Mouse (Mus musculus): ENCODE results near the gene Inka2. TPM values are rescaled to one million over a fixed set of nuclear protein-coding genes. Genes with fewer than 3 reads are reported as not detected.

Inka2 gene
- polyA plus RNA-seq, 1 experiment from 2014 or later = 0.13 TPM

DNA sequence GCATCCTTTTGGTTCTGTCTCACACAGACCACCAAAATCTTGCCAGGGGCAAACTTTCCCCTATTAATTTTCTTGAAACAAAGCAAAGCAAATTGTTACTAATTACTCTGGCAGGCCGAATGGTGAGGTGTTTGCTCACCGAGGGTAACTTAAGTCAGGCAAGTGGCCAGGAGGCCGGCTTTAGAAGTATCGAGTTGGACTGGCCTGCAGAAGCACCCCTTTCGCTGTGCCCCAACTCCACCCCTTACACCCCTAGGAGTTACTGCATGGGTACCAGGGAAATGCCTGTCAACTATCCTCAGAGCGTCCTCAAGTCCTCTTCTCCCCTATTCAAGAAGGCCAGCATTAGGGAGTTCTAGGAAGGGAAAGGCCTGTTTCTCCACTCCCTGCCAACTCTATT, 828 bp upstream of the Inka2 start:
- 64% methylated on average over 6 of the region's 6 CpGs for WGBS (ENCODE audit: insufficient replicate concordance)
- Histone ChIP-seq H3K9ac (replicated peaks) (no peak overlapping the region), H3K36me3 (replicated peaks; ENCODE audit: insufficient read depth, low read length) (no peaks in the 10 kb centered on the region), H3K4me2 (ENCODE audit: low read depth, low read length) (peak overlapping the region; percentile 95; the same call in 1 of the 2 replicates), H3K4me1 (ENCODE audit: insufficient read depth) (peaks cover 38% of the 10 kb centered on the region), H3K4me3 (ENCODE audit: low read depth, low read length) (no peak overlapping the region), H3K9me3 (ENCODE audit: low read length) (no peaks in the 10 kb centered on the region), H3K27ac (ENCODE audit: low read depth) (no peak overlapping the region), H3K27me3 (ENCODE audit: insufficient read depth, low read length) (peaks cover 31% of the 10 kb centered on the region)
- ATAC-seq (no peak), DNase-seq (peak; percentile 11)
- TF ChIP-seq EP300 (IDR thresholded peaks at IDR 0.05; ENCODE audit: low read depth) (no peak), CTCF (IDR thresholded peaks at IDR 0.05; ENCODE audit: low read depth) (no peak)

DNA sequence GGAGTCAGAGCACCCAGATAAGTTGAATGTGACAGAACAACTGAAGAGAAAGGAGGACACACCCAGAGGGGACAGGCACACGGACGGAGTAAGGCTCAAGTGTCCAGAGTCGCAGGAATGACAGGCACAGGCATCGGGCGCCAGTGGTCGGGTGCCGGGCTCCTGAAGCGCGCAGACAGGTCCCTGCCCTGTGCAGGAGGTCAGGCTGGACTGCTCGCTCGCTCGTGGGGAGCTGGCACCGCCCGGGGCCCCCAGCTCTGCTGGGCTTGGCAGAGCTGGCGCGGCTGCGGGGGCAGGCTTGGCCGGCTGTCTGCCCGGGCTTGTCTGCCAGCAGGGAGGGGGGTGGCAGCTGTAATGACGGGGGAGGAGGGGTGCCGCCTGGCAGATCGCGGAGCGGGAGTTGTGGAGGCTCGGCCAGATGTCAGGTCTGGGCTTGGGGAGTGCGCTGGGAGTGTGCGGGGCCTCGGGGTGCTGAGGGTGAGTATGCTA, 706 bp downstream of the Inka2 start:
- under 1% methylated on average over 28 of the region's 28 CpGs for WGBS (ENCODE audit: insufficient replicate concordance)
- TF ChIP-seq EP300 (IDR thresholded peaks at IDR 0.05; ENCODE audit: low read depth) (no peak), CTCF (IDR thresholded peaks at IDR 0.05; ENCODE audit: low read depth) (no peak)
- peak overlapping the region; percentile 61 for H3K9ac ChIP-seq (replicated peaks)
- peak overlapping the region; percentile 62 for H3K4me3 ChIP-seq (ENCODE audit: low read depth, low read length)
- H3K9me3 ChIP-seq (ENCODE audit: low read length) = no peaks in the 10 kb centered on the region
- peak overlapping the region; percentile 95 for H3K4me2 ChIP-seq (ENCODE audit: low read depth, low read length)
- peaks cover 34% of the 10 kb centered on the region for H3K4me1 ChIP-seq (ENCODE audit: insufficient read depth)
- H3K36me3 ChIP-seq (replicated peaks; ENCODE audit: insufficient read depth, low read length) = no peaks in the 10 kb centered on the region
- DNase-seq = peak; percentile 42
- no peak overlapping the region for H3K27ac ChIP-seq (ENCODE audit: low read depth)
- peaks cover 31% of the 10 kb centered on the region for H3K27me3 ChIP-seq (ENCODE audit: insufficient read depth, low read length)
- ATAC-seq = peak; percentile 43

DNA sequence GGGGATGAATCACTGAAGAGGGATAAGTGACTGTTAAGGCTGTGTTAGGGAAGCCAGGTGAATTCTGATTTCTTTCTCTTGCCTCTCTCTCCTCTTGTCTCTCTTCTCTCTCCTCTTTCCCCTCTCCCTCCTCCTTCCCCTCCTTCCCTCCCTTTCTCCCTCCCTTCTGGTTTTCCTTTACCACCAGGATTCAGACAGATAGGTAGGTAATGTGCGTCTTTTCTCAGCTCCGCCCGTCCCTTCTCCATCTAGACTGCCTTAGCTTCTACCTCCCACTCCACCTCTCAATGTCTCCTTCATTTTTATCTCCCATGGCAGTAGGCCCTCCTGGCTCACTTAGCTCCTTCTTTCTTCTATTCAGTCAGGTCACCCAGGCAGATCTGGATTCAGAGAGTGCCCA, 1.2 kb downstream of the Inka2 start:
- WGBS (ENCODE audit: insufficient replicate concordance) = 42% methylated on average over 3 of the region's 3 CpGs
- peak overlapping the region; percentile 62 for H3K4me3 ChIP-seq (ENCODE audit: low read depth, low read length)

DNA sequence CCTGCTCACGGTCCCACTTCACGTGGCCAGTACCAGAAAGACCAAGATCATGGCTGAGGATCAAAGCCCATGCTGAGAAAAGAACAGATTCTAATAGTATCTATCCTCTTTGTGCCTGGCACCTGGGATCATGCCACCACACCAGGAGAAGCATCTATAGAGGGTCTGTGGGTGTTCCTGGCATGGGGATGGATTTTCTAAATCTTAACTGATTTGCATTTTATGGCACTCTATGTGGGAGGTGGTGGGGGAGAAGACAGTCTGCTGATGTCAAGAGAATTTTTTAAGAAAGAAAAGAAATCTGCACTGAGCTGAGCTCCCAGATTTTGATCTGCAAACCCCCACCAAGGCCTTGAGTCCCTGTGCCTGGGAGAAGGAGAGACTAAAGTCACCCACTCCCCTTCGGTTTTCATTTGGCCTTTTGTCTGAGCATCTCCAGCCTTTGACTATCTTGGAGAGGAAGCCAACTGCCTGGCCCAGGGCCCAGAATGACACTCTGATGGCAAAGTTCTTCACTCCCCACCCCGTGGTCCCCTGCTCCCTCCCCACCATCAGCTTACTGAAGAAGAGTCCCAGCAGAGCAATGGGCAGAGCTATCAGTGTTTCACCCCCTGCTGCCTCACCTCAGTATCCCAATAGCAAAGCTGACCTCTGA, 2.1 kb downstream of the Inka2 start:
- ATAC-seq (no peak), DNase-seq (no peak)
- 51% methylated on average over 4 of the region's 4 CpGs for WGBS (ENCODE audit: insufficient replicate concordance)
- no peak overlapping the region for H3K27ac ChIP-seq (ENCODE audit: low read depth)
- H3K36me3 ChIP-seq (replicated peaks; ENCODE audit: insufficient read depth, low read length) = no peaks in the 10 kb centered on the region
- H3K4me2 ChIP-seq (ENCODE audit: low read depth, low read length) = no peak overlapping the region
- H3K9ac ChIP-seq (replicated peaks) = no peak overlapping the region
- no peak overlapping the region for H3K4me3 ChIP-seq (ENCODE audit: low read depth, low read length)
- H3K4me1 ChIP-seq (ENCODE audit: insufficient read depth) = peaks cover 26% of the 10 kb centered on the region
- peaks cover 31% of the 10 kb centered on the region for H3K27me3 ChIP-seq (ENCODE audit: insufficient read depth, low read length)
- TF ChIP-seq EP300 (IDR thresholded peaks at IDR 0.05; ENCODE audit: low read depth) = no peak
- H3K9me3 ChIP-seq (ENCODE audit: low read length) = no peaks in the 10 kb centered on the region

More for the DNA sequence above, 1.2 kb downstream of the Inka2 start:
- Histone ChIP-seq H3K9me3 (ENCODE audit: low read length) (no peaks in the 10 kb centered on the region), H3K36me3 (replicated peaks; ENCODE audit: insufficient read depth, low read length) (no peaks in the 10 kb centered on the region), H3K27ac (ENCODE audit: low read depth) (no peak overlapping the region), H3K4me2 (ENCODE audit: low read depth, low read length) (peak overlapping the region; percentile 95), H3K9ac (replicated peaks) (no peak overlapping the region), H3K4me1 (ENCODE audit: insufficient read depth) (peaks cover 32% of the 10 kb centered on the region), H3K27me3 (ENCODE audit: insufficient read depth, low read length) (peaks cover 31% of the 10 kb centered on the region)
- ATAC-seq (no peak), DNase-seq (no peak)
- TF ChIP-seq CTCF (IDR thresholded peaks at IDR 0.05; ENCODE audit: low read depth) = no peak
- no peak for TF ChIP-seq EP300 (IDR thresholded peaks at IDR 0.05; ENCODE audit: low read depth)

DNA sequence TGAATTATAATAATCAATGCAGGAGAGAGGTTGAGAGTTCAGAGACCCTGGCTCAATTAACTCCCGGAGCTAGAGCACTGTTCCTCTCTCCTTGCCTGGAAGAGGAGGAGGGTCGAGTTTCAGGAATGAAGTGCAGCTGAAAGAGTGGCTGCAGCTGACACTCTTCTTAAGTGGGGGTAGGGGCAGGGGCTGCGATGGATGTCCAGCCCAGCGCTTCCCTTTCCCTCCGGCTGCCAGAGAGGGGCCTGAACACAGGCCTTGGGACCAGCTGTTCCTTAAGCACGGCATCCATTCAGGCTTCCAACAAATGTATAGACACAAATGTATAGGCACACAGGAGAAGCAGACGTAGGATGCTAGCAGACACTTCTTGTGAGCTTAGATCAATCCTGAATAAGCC, 3.2 kb downstream of the Inka2 start:
- Histone ChIP-seq H3K27ac (ENCODE audit: low read depth) (no peak overlapping the region), H3K4me1 (ENCODE audit: insufficient read depth) (peaks cover 24% of the 10 kb centered on the region), H3K4me3 (ENCODE audit: low read depth, low read length) (no peak overlapping the region), H3K9ac (replicated peaks) (no peak overlapping the region), H3K9me3 (ENCODE audit: low read length) (no peaks in the 10 kb centered on the region), H3K4me2 (ENCODE audit: low read depth, low read length) (no peak overlapping the region), H3K36me3 (replicated peaks; ENCODE audit: insufficient read depth, low read length) (no peaks in the 10 kb centered on the region), H3K27me3 (ENCODE audit: insufficient read depth, low read length) (peaks cover 31% of the 10 kb centered on the region)
- no peak for DNase-seq
- no peak for ATAC-seq
- no peak for TF ChIP-seq CTCF (IDR thresholded peaks at IDR 0.05; ENCODE audit: low read depth)
- TF ChIP-seq EP300 (IDR thresholded peaks at IDR 0.05; ENCODE audit: low read depth) = no peak
- WGBS (ENCODE audit: insufficient replicate concordance) = 68% methylated on average over 7 of the region's 7 CpGs

DNA sequence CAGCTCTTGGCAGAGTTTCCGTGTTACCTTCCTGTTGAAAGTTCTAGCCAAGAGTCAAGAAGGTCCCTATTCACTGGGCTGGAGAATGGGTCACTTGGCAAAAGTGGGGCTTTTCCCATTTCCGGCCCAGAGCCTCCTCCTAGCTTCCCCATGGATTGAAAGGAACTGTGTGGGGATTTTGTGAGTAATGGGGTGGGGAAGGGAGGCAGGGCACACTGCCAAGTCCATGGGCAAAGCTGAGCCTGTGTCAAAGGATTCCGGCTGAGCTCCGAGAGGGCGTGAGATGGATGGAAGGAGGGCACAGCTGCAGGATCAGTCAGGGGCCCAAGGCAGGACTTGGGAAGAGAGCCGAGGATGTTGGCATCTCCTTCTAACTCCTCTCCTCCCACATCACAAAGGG, 5.8 kb downstream of the Inka2 start:
- Histone ChIP-seq H3K27me3 (ENCODE audit: insufficient read depth, low read length) (peaks cover 23% of the 10 kb centered on the region), H3K4me2 (ENCODE audit: low read depth, low read length) (no peak overlapping the region), H3K9ac (replicated peaks) (no peak overlapping the region), H3K27ac (ENCODE audit: low read depth) (no peak overlapping the region), H3K4me1 (ENCODE audit: insufficient read depth) (peaks cover 6% of the 10 kb centered on the region), H3K9me3 (ENCODE audit: low read length) (no peaks in the 10 kb centered on the region), H3K4me3 (ENCODE audit: low read depth, low read length) (no peak overlapping the region), H3K36me3 (replicated peaks; ENCODE audit: insufficient read depth, low read length) (no peaks in the 10 kb centered on the region)
- TF ChIP-seq EP300 (IDR thresholded peaks at IDR 0.05; ENCODE audit: low read depth) (no peak), CTCF (IDR thresholded peaks at IDR 0.05; ENCODE audit: low read depth) (no peak)
- DNase-seq (no peak), ATAC-seq (no peak)
- 77% methylated on average over 6 of the region's 6 CpGs for WGBS (ENCODE audit: insufficient replicate concordance)

Data from liver, postnatal 0 days (tissue).